Mouse (Mus musculus) adipocyte (in vitro differentiated cells): ENCODE results near the gene D730048I06Rik.
"Not testable (repeated sequence)": the region's sequence is repeated elsewhere in the genome, so short reads cannot be mapped to it uniquely, and the experiment has no call there.

Experiments used
- DNase-seq: peaks from one replicate; pipeline ENCODE4 v3.0.0-alpha.2; 2016; ENCODE audit warnings: low spot score

The D730048I06Rik gene

DNA sequence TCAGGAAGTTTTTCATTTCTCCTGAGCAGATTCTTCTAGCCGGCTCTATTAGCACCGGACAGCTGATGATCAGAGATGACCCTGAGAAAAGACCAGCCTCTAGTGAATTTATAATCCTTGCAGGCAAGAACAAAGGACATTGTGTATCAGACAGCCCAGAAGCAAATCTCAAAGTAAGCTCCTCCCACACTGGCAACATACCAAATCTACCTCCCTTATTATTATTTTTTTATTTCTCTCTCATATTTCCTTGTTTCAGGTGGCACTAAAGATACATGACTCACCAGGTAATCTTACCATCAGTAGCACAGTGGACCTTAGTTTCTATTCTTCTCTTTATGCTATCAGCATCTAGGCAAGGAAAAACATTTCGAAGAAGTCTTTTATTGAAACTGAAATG is at the start of gene D730048I06Rik, which contains the start of gene Gm27235:
Gene D730048I06Rik, minus strand, starts transcription at position 112 of the 400 bp plus-strand sequence.
Gene Gm27235, minus strand, starts transcription at position 101 of the 400 bp plus-strand sequence.
- DNase-seq: no peak

- not testable (repeated sequence) for DNase-seq
These were observed 28.0 kb upstream of the D730048I06Rik start for GRCm38 (mm10) chr9:35817881-35818280.

- no peak for DNase-seq
These were observed 8.2 kb upstream of the D730048I06Rik start for GRCm38 (mm10) chr9:35798146-35798545.

DNA sequence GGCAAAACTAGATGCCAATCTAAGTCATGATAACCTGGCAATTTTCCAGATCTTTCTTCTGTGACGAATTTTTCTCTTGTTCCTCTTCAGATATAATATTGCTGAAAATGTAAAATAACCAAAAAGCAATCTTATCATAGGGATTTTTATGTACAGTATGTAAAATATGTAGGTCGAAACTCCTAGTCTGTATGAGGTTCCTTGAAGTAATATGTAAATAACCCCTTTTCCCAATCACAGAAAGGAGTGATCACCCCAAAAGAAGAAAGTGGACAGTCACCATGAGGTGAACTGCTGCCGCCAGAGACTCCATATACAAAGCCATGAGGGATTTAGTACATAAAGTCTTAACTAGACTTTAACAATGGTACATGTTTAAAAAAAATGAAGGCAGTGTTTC is 11.9 kb downstream of the D730048I06Rik start, which contains the start of gene Gm17727:
Gene Gm17727, minus strand, starts transcription at position 101 of the 400 bp plus-strand sequence.
- no peak for DNase-seq

DNA sequence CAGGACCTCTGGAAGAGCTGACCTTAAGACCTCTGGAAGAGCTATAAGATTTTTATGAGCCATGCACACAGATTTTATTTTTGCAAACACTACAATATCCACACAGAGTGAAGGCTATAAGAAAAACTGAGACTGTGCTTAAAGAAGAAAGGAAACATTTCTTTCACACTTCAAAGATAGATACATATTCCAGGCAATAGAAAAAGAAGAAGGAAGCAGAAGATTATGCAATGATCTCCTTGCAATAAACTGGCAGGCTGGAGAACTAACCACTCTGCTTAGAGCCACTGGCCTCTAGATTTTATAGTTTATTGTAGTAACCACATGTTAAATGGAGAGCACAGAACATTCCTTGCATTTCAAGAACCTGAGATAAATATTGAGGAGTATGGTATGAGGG is 33.1 kb downstream of the D730048I06Rik start:
- no peak for DNase-seq

- no peak for DNase-seq
These were observed 49.2 kb downstream of the D730048I06Rik start, which contains the start of gene Gm17677 for GRCm38 (mm10) chr9:35740749-35741148. TSS of gene Gm17677 (plus strand) at chr9:35741049.
